Mouse (Mus musculus) neural tube, embryonic 14.5 days (tissue): ENCODE measurements around the gene Hgd. TPM values are rescaled to one million over a fixed set of nuclear protein-coding genes. Genes with fewer than 3 reads are reported as not detected.
A peak's percentile ranks its signal among the peaks of the same experiment; 100 is the strongest.

Experiments used
- ATAC-seq: fragments of 200-750 bp; cut with Nextera tagmentation; 2 replicates; pipeline ENCODE4 v1.8.0; 2017; ENCODE audit warnings: low read depth, mild to moderate bottlenecking, moderate TSS enrichment, moderate library complexity
- H3K27ac ChIP-seq: fragments of 300-500 bp; sonication (generic); 2 replicates; pipeline ENCODE4 v1.5.1; 2014; ENCODE audit warnings: low read depth, mild to moderate bottlenecking, control low read depth, low read length, moderate library complexity, mixed read lengths
- H3K27me3 ChIP-seq: fragments of 300-500 bp; sonication (generic); 2 replicates; pipeline ENCODE4 v1.6.1; 2014; ENCODE audit warnings: low read length; ENCODE audit not compliant: control insufficient read depth, insufficient read depth
- H3K36me3 ChIP-seq: fragments of 300-500 bp; sonication (generic); 2 replicates; pipeline ENCODE4 v1.6.1; 2014; ENCODE audit warnings: low read length, mixed read lengths; ENCODE audit not compliant: control insufficient read depth, insufficient read depth
- H3K4me1 ChIP-seq: fragments of 300-500 bp; sonication (generic); 2 replicates; pipeline ENCODE4 v1.6.1; 2014; ENCODE audit warnings: low read length; ENCODE audit not compliant: control insufficient read depth, insufficient read depth
- H3K4me2 ChIP-seq: fragments of 300-500 bp; sonication (generic); 2 replicates; pipeline ENCODE4 v1.6.1; 2014; ENCODE audit warnings: mild to moderate bottlenecking, low read depth, low read length, control low read depth
- H3K4me3 ChIP-seq: fragments of 300-500 bp; sonication (generic); 2 replicates; pipeline ENCODE4 v1.5.1; 2014; ENCODE audit warnings: low read depth, low read length, control low read depth, mixed read lengths
- H3K9ac ChIP-seq: fragments of 300-500 bp; sonication (generic); replicated peaks from 2 replicates; pipeline ENCODE4 v1.6.1; 2014; ENCODE audit warnings: low read depth, mild to moderate bottlenecking, control low read depth, low read length, mixed read lengths
- H3K9me3 ChIP-seq: fragments of 300-500 bp; sonication (generic); 2 replicates; pipeline ENCODE4 v1.6.1; 2016; ENCODE audit warnings: low read length; ENCODE audit not compliant: control insufficient read depth
- WGBS: fragments of 180-500 bp; shearing (Covaris S2); extraction: QIAGEN DNeasy Blood & Tissue Kit; methylation state at CpG from one replicate; pipeline ENCODE4 v1.1.7; 2014; 5-methylcytosine and 5-hydroxymethylcytosine counted together
- polyA plus RNA-seq: library from polyadenylated mRNA; unstranded; fragments of >200 nt; fragmentation: Nextera tagmentation; extraction: Ambion mirVana; gene quantifications from 2 replicates; pipeline ENCODE4 v1.2.1, GENCODE M21; 2014

Gene Hgd
- polyA plus RNA-seq, 1 experiment from 2014 or later = not detected

DNA sequence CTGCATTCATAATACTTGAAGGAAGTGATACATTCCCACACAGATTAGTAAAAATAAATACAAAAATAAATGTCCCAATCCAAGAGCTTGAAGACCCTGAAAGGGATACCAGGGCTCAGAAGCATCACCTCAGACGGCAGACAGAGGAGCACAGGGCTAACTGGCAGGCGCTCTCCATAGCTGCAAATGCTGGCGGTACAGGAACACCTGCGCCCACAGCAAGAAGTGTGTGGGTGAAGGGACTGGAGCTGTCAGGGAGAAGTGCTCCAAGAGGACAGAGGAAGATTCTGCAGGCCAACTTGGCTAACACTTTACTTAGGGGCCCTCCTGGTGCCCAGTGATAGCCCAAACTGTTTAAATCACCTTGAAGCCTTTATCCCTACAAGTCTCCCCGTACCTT lies 32.1 kb downstream of the Hgd start:
- Histone ChIP-seq H3K9ac (no peak overlapping the region), H3K4me3 (no peak overlapping the region)
- WGBS = 91% methylated on average over 5 of the region's 5 CpGs

GRCm38 (mm10) chr16:37614540-37614939 lies 34.6 kb downstream of the Hgd start:
- Histone ChIP-seq H3K9ac (no peak overlapping the region), H3K27ac (no peak overlapping the region), H3K4me2 (no peak overlapping the region), H3K36me3 (no peaks in the 10 kb centered on the region), H3K4me1 (peaks cover 5% of the 10 kb centered on the region), H3K27me3 (no peaks in the 10 kb centered on the region), H3K9me3 (no peaks in the 10 kb centered on the region), H3K4me3 (no peak overlapping the region)
- no peak for ATAC-seq
- WGBS = 90% methylated on average over 9 of the region's 9 CpGs

More for the DNA sequence above, 32.1 kb downstream of the Hgd start:
- H3K36me3 ChIP-seq = no peaks in the 10 kb centered on the region
- no peak for ATAC-seq
- no peaks in the 10 kb centered on the region for H3K4me1 ChIP-seq
- H3K27ac ChIP-seq = no peak overlapping the region
- no peaks in the 10 kb centered on the region for H3K27me3 ChIP-seq
- H3K9me3 ChIP-seq = no peaks in the 10 kb centered on the region
- H3K4me2 ChIP-seq = no peak overlapping the region

DNA sequence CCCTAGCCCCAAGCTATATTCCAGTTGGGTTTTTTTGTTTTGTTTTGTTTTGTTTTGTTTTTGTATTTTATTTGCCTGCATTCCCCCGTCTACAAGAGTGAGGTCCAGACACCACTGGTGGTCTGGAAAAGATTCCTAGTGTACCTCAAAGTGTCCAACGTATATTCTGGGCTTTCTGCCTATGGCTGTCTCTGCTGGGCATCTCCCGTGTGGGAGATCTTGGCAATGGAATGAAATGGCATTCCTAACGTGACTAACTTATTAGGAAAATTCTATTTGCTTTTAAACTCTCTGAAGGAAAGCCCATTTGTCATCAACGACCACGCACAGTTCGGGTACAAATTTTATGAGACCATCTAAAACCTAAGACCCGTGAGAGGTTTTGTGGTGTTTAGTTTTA lies 35.5 kb downstream of the Hgd start:
- Histone ChIP-seq H3K4me1 (peaks cover 5% of the 10 kb centered on the region), H3K27ac (no peak overlapping the region), H3K4me2 (no peak overlapping the region), H3K4me3 (no peak overlapping the region), H3K36me3 (no peaks in the 10 kb centered on the region), H3K9me3 (no peaks in the 10 kb centered on the region), H3K9ac (no peak overlapping the region), H3K27me3 (no peaks in the 10 kb centered on the region)
- no peak for ATAC-seq
- WGBS = 66% methylated on average over 8 of the region's 8 CpGs

DNA sequence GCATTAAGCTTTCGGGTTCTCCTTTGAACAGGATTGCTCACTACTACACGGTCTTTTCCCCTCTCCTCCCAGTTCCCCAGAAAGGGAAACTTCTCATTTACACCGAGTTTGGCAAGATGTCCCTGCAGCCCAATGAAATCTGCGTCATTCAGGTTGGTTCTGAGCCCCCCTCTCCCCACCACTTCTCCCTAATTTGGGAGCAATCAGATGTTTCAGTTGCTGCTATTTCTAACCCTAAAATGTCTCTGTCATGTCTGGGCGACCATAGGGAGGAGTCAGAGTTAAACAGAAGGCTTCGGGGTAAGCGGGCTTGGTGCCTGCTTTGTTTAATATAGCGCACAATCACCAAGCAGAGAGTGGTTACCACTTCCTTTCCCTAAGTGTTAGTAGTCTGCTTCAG lies 36.2 kb downstream of the Hgd start:
- H3K4me2 ChIP-seq = no peak overlapping the region
- ATAC-seq = no peak
- H3K27me3 ChIP-seq = no peaks in the 10 kb centered on the region
- H3K27ac ChIP-seq = no peak overlapping the region
- H3K4me3 ChIP-seq = no peak overlapping the region
- WGBS = 74% methylated on average over 8 of the region's 8 CpGs
- peaks cover 5% of the 10 kb centered on the region for H3K4me1 ChIP-seq
- no peaks in the 10 kb centered on the region for H3K36me3 ChIP-seq
- H3K9me3 ChIP-seq = no peaks in the 10 kb centered on the region
- no peak overlapping the region for H3K9ac ChIP-seq

DNA sequence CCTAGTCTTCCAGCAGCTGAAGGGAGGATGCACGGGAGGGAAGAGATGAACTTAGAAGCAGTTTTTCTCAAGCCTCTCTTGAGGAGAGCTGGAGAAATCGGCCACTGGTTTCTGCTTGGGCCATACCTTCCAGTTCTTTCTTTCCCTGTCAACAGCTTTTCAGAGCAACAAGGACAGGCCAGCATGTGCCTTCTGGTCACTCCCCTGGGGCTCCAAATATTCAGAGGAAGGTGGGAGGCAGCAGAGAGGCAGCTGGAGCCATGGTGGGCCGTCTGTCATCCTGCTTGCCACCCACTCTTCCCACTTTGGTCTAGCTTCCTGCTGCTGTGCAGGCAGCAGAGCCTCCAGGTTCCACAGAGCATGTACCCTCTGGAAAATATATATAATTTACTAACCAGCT lies 37.7 kb downstream of the Hgd start:
- Histone ChIP-seq H3K36me3 (no peaks in the 10 kb centered on the region), H3K27ac (peak overlapping the region; percentile 52; the same call in 1 of the 2 replicates), H3K4me2 (no peak overlapping the region), H3K9ac (no peak overlapping the region), H3K9me3 (no peaks in the 10 kb centered on the region), H3K4me1 (peaks cover 5% of the 10 kb centered on the region), H3K27me3 (no peaks in the 10 kb centered on the region), H3K4me3 (no peak overlapping the region)
- WGBS = 35% methylated on average over 3 of the region's 3 CpGs
- ATAC-seq = no peak; the same call in 1 of the 2 replicates

DNA sequence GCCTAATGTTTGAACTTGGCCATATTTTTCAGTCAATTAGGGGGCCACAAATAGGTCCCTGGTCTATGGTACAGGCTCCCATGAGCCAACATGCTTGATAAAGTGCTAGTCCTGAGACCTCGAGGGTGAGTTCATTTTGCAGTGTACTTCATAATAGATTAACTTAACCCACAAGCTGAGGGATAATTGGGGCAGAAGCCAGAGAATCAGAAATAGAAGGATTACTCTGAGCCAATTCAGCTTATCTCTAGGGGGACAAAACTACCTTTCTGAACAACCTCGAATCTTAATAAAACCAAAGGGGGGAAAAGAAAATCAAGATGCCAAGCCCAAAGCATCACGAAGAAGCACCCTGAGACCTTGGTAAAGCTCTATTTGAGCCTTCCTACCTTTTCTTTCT lies 42.5 kb downstream of the Hgd start:
- WGBS = 82% methylated on average over 3 of the region's 3 CpGs
- no peak for ATAC-seq

DNA sequence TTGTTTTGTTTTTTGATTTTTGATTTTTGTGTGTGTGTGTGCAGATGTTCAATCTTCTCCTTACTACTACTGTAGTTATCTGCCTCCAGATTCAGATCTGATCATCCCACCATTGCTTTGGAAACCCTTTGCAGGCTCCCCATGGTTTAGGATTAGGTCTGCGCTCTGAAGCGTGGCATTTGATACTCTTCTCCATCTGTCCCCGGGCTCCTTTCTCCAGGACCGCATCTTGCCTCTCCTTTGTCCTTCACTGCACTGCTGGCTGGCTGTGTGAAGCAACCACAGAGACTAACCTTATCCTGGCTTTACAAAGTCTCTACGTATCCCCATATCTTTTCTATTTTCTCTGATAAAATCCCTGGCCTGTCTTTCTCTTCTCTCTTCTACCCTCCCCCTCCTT lies 43.0 kb downstream of the Hgd start:
- Histone ChIP-seq H3K36me3 (no peaks in the 10 kb centered on the region), H3K4me2 (no peak overlapping the region), H3K9me3 (no peaks in the 10 kb centered on the region), H3K4me3 (no peak overlapping the region), H3K27me3 (no peaks in the 10 kb centered on the region), H3K4me1 (no peaks in the 10 kb centered on the region), H3K9ac (no peak overlapping the region), H3K27ac (no peak overlapping the region)
- 72% methylated on average over 5 of the region's 5 CpGs for WGBS
- ATAC-seq = no peak

More for the DNA sequence above, 42.5 kb downstream of the Hgd start:
- no peak overlapping the region for H3K4me2 ChIP-seq
- H3K4me3 ChIP-seq = no peak overlapping the region
- H3K9ac ChIP-seq = no peak overlapping the region
- peaks cover 5% of the 10 kb centered on the region for H3K4me1 ChIP-seq
- no peaks in the 10 kb centered on the region for H3K36me3 ChIP-seq
- H3K9me3 ChIP-seq = no peaks in the 10 kb centered on the region
- no peak overlapping the region for H3K27ac ChIP-seq
- no peaks in the 10 kb centered on the region for H3K27me3 ChIP-seq

GRCm38 (mm10) chr16:37626388-37626949 lies 46.5 kb downstream of the Hgd start:
- no peaks in the 10 kb centered on the region for H3K36me3 ChIP-seq
- H3K9me3 ChIP-seq = no peaks in the 10 kb centered on the region
- no peak overlapping the region for H3K4me2 ChIP-seq
- no peaks in the 10 kb centered on the region for H3K27me3 ChIP-seq
- no peak for ATAC-seq
- no peaks in the 10 kb centered on the region for H3K4me1 ChIP-seq
- no peak overlapping the region for H3K27ac ChIP-seq
- H3K9ac ChIP-seq = no peak overlapping the region
- WGBS = 63% methylated on average over 4 of the region's 4 CpGs
- H3K4me3 ChIP-seq = no peak overlapping the region

DNA sequence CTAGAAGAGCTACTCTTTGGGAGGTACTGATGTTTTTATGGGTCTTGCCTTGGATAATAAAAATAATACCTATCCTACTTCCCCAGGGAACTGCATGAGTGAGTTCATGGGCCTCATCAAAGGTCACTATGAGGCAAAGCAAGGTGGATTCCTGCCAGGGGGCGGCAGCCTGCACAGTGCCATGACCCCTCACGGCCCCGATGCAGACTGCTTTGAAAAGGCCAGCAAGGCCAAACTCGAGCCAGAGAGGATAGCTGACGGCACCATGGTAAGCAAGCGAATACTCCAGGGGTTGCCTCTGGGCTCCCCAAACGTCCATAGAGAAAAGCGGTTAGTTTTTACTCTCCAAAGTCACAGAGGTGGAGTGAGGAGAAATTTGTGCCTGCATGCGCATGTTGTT lies 48.4 kb downstream of the Hgd start:
- Histone ChIP-seq H3K4me2 (no peak overlapping the region), H3K4me1 (no peaks in the 10 kb centered on the region), H3K27me3 (no peaks in the 10 kb centered on the region), H3K9me3 (no peaks in the 10 kb centered on the region), H3K27ac (no peak overlapping the region), H3K36me3 (no peaks in the 10 kb centered on the region), H3K4me3 (no peak overlapping the region), H3K9ac (no peak overlapping the region)
- no peak for ATAC-seq
- whole genome bisulfite sequencing = 77% methylated on average over 9 of the region's 9 CpGs
